Mouse (Mus musculus): Measurements from ENCODE around the gene Col20a1.

DNA sequence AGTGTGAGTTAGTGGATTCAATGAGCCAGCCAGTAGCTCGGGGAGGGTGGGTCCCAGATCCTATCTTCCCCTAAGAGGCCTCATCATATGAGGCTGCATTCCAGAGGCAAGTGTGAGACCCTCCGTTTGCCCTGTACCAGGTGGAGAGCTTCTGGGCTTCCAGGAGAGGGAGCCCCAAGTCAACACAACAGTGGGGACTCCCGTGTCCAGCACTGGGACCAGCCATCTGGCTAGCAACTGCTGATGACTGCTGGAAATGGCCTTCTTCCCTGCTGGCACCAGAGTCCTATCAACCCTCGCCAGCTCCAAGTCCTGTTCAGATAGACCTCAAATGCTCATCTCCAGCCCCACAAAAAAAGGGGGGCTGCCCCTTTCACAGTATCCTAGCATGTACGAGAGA is 46.1 kb downstream of the Col20a1 start:
- TF ChIP-seq CEBPB (IDR thresholded peaks at IDR 0.05; ENCODE audit: insufficient read depth, poor library complexity, severe bottlenecking) (no peak), MAX (IDR thresholded peaks at IDR 0.05; ENCODE audit: low read depth) (no peak), POLR2A (IDR thresholded peaks at IDR 0.05; ENCODE audit: insufficient read length, low read depth) (no peak), MYOG (IDR thresholded peaks at IDR 0.05; ENCODE audit: control insufficient read depth in 1 of 3, insufficient read depth in 1 of 3, insufficient read length in 2 of 3, low read depth in 2 of 3) (no peak), TCF12 (IDR thresholded peaks at IDR 0.05; ENCODE audit: insufficient read depth, poor library complexity, severe bottlenecking) (no peak), POLR2AphosphoS2 (IDR thresholded peaks at IDR 0.05; ENCODE audit: insufficient read length, low read depth) (no peak), E2F4 (IDR thresholded peaks at IDR 0.05; ENCODE audit: insufficient read depth) (no peak), REST (IDR thresholded peaks at IDR 0.05; ENCODE audit: insufficient read depth, insufficient read length) (no peak), USF1 (IDR thresholded peaks at IDR 0.05; ENCODE audit: low read depth) (no peak), SRF (IDR thresholded peaks at IDR 0.05; ENCODE audit: control insufficient read depth, insufficient read length, low read depth) (no peak)
